12 mouse cellular contexts compared by ENCODE assay signal in the genomic region with DNA sequence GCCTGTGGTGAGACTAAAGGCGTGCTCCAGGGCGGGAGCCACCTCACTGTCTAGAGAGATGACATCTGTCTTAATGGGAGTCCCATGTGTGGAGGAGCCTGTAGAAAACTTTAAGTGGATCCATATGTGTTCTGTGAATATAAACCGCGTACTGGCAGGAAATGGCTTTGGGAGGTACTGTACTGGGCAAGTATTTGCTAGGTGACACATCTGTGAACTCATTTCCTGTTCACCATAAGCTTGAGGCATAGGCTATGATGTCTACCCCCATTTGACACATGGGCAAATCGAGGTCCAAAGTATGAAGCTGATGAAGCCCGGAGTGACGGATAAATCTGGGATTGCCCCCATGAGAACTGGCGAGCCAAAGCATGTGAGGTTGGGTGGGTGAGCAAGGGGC. TPM values are rescaled to one million over a fixed set of nuclear protein-coding genes. Genes with fewer than 3 reads are reported as not detected.
DNase-seq lines count a peak whose midpoint lies in the region; ATAC-seq and TF ChIP-seq lines count a peak whose summit lies in the region.
"Had no signal": no experiment of that assay in that cellular context is flagged by ENCODE, and none has a peak within 500 bp of the region (broad histone marks: within the 10 kb centered on the region; RNA-seq: fewer than 3 reads in every experiment).

No protein-coding gene starts in this region.

- H3K9ac ChIP-seq in heart, embryonic 15.5 days, result no peak overlapping the region
- no peak overlapping the region for H3K9ac ChIP-seq in embryonic facial prominence, embryonic 13.5 days

- no peak for DNase-seq in heart, adult 11 months
- DNase-seq in limb, embryonic 10.5 days (ENCODE audit: low spot score), result peak; percentile 35
- DNase-seq in adrenal gland, adult 8-10 months, result no peak
- no peak for DNase-seq in layer of hippocampus, adult 11-12 months (ENCODE audit: low spot score)
- DNase-seq: kidney, adult 11 months had no signal

- peak overlapping the region; percentile 53 for H3K4me3 ChIP-seq in heart, embryonic 15.5 days
- H3K4me3 ChIP-seq in C2C12 (ENCODE audit: insufficient read depth, poor library complexity, severe bottlenecking), result no peak overlapping the region
- peak overlapping the region; percentile 54 for H3K4me3 ChIP-seq in embryonic facial prominence, embryonic 13.5 days
- peak overlapping the region; percentile 59 for H3K4me3 ChIP-seq in limb, embryonic 10.5 days
- H3K4me3 ChIP-seq: erythroblast, embryonic 14.5 days had no signal

- peaks cover 6% of the 10 kb centered on the region; the same call in 1 of the 2 replicates for H3K9me3 ChIP-seq in heart, embryonic 15.5 days (replicated peaks)
- peaks cover 9% of the 10 kb centered on the region; the same call in 1 of the 2 replicates for H3K9me3 ChIP-seq in embryonic facial prominence, embryonic 13.5 days
- no peaks in the 10 kb centered on the region for H3K9me3 ChIP-seq in limb, embryonic 10.5 days (replicated peaks)

- WGBS in heart, embryonic 15.5 days, result 52% methylated on average over 8 of the region's 8 CpGs
- WGBS in embryonic facial prominence, embryonic 13.5 days, result 33% methylated on average over 8 of the region's 8 CpGs
- WGBS in limb, embryonic 10.5 days, result 41% methylated on average over 8 of the region's 8 CpGs

- peaks cover 77% of the 10 kb centered on the region for H3K27me3 ChIP-seq in heart, embryonic 15.5 days
- H3K27me3 ChIP-seq in C2C12 (ENCODE audit: control insufficient read depth, insufficient read depth, insufficient read length), result peaks cover 20% of the 10 kb centered on the region
- H3K27me3 ChIP-seq in embryonic facial prominence, embryonic 13.5 days, result peaks cover 80% of the 10 kb centered on the region
- peaks cover 81% of the 10 kb centered on the region for H3K27me3 ChIP-seq in limb, embryonic 10.5 days (ENCODE audit: low read depth, poor library complexity, severe bottlenecking)

- H3K27ac ChIP-seq in heart, embryonic 15.5 days, result no peak overlapping the region
- no peak overlapping the region for H3K27ac ChIP-seq in embryonic facial prominence, embryonic 13.5 days
- H3K27ac ChIP-seq in limb, embryonic 10.5 days, result no peak overlapping the region

- H3K4me2 ChIP-seq in heart, embryonic 15.5 days, result 0 out of 2 replicates have a peak overlapping the region, but pooled peaks have one; percentile 87
- H3K4me2 ChIP-seq in embryonic facial prominence, embryonic 13.5 days, result peak overlapping the region; percentile 88

- peaks cover 16% of the 10 kb centered on the region for H3K4me1 ChIP-seq in heart, embryonic 15.5 days (replicated peaks)
- peaks cover 24% of the 10 kb centered on the region for H3K4me1 ChIP-seq in embryonic facial prominence, embryonic 13.5 days
- H3K4me1 ChIP-seq in limb, embryonic 10.5 days, result peaks cover 23% of the 10 kb centered on the region

- no peaks in the 10 kb centered on the region for H3K36me3 ChIP-seq in heart, embryonic 15.5 days
- no peaks in the 10 kb centered on the region for H3K36me3 ChIP-seq in C2C12 (ENCODE audit: control insufficient read depth, insufficient read depth)
- no peaks in the 10 kb centered on the region for H3K36me3 ChIP-seq in embryonic facial prominence, embryonic 13.5 days
- H3K36me3 ChIP-seq in limb, embryonic 10.5 days, result no peaks in the 10 kb centered on the region

- H3K79me3 ChIP-seq in C2C12 (ENCODE audit: low read depth), result no peaks in the 10 kb centered on the region

- H3K79me2 ChIP-seq in C2C12 (ENCODE audit: control insufficient read depth, insufficient read depth), result no peaks in the 10 kb centered on the region

- H3ac ChIP-seq in C2C12 (ENCODE audit: control insufficient read depth, insufficient read length, low read depth), result no peak overlapping the region

- ATAC-seq in heart, embryonic 15.5 days (replicated peaks; ENCODE audit: insufficient number of reproducible peaks, insufficient read depth, low FRiP score, low read depth), result no peak
- no peak for ATAC-seq in embryonic facial prominence, embryonic 13.5 days (ENCODE audit: insufficient number of reproducible peaks, insufficient read depth, low FRiP score, low TSS enrichment, low read depth)
- ATAC-seq in monocyte, adult 5-6 weeks (replicated peaks; ENCODE audit: insufficient number of reproducible peaks, low FRiP score, low TSS enrichment, poor library complexity, severe bottlenecking), result no peak

- TF ChIP-seq CTCF in C2C12 (IDR thresholded peaks at IDR 0.05; ENCODE audit: control insufficient read depth, insufficient read depth, insufficient read length), result no peak

TF ChIP-seq in C2C12, 6 proteins besides CTCF, POLR2A, EP300 and RAD21:
- TF ChIP-seq MYOG (IDR thresholded peaks at IDR 0.05; ENCODE audit: control insufficient read depth, extremely low read depth, insufficient read length) (no peak), MAX (IDR thresholded peaks at IDR 0.05) (peak; percentile 8), FOSL1 (IDR thresholded peaks at IDR 0.05; ENCODE audit: insufficient read depth, low read length, poor library complexity, severe bottlenecking) (no peak), CEBPB (IDR thresholded peaks at IDR 0.05; ENCODE audit: low read depth) (no peak)
TF ChIP-seq in C2C12: peak in this region for 1.

RNA-seq across cellular contexts. Expression of a gene that starts 39.7 kb away (rescaled TPM):
- 0.11 and 0.39 TPM in 2 replicates for polyA plus RNA-seq in heart, embryonic 15.5 days (2015; fragmentation: Nextera tagmentation; extraction: Ambion mirVana)
- 0.25 TPM for polyA plus RNA-seq in C2C12 (2012; fragmentation: generic; extraction: Trizol)
- 0.56 and 0.73 TPM in 2 replicates for polyA plus RNA-seq in embryonic facial prominence, embryonic 13.5 days (2015; fragmentation: Nextera tagmentation; extraction: Ambion mirVana)
- 0.15 and 0.19 TPM in 2 replicates for polyA plus RNA-seq in limb, embryonic 10.5 days (2016; fragmentation: Nextera tagmentation; extraction: Ambion mirVana)
- total RNA-seq in adrenal gland, adult 8-10 months (2022), result 1 to 10 TPM; 3.0 to 8.0 (median 4.9) TPM
- total RNA-seq in monocyte, adult 5-6 weeks (2017), result not detected in 3 replicates
- total RNA-seq: liver, adult 2 months had no signal

RNA-seq across cellular contexts. Expression of a gene that starts 40.0 kb away (rescaled TPM):
- 51.4 and 67.5 TPM in 2 replicates for polyA plus RNA-seq in heart, embryonic 15.5 days (2015; fragmentation: Nextera tagmentation; extraction: Ambion mirVana)
- polyA plus RNA-seq in C2C12 (2012; fragmentation: generic; extraction: Trizol), result 78.4 TPM
- 46.1 and 52.9 TPM in 2 replicates for polyA plus RNA-seq in embryonic facial prominence, embryonic 13.5 days (2015; fragmentation: Nextera tagmentation; extraction: Ambion mirVana)
- 33.3 and 34.9 TPM in 2 replicates for polyA plus RNA-seq in limb, embryonic 10.5 days (2016; fragmentation: Nextera tagmentation; extraction: Ambion mirVana)
- 10 to 100 TPM; 33.7 to 49.5 (median 44.8) TPM for total RNA-seq in adrenal gland, adult 8-10 months (2022)
- total RNA-seq in monocyte, adult 5-6 weeks (2017), result 20.7 to 49.1 TPM (median 37.2 TPM) in 3 replicates

RNA-seq across cellular contexts. Expression of a gene that starts 50.6 kb away (rescaled TPM):
- polyA plus RNA-seq in heart, embryonic 15.5 days (2015; fragmentation: Nextera tagmentation; extraction: Ambion mirVana), result 0.34 TPM in 1 of 2 replicates, not detected in the other
- polyA plus RNA-seq in C2C12 (2012; fragmentation: generic; extraction: Trizol), result not detected
- not detected in 2 replicates for polyA plus RNA-seq in embryonic facial prominence, embryonic 13.5 days (2015; fragmentation: Nextera tagmentation; extraction: Ambion mirVana)
- not detected in 2 replicates for polyA plus RNA-seq in limb, embryonic 10.5 days (2016; fragmentation: Nextera tagmentation; extraction: Ambion mirVana)
- 1 to 10 TPM in 1 of 4 experiments, not detected in 3; 4.0 TPM for total RNA-seq in adrenal gland, adult 8-10 months (2022)
- not detected in 3 replicates for total RNA-seq in monocyte, adult 5-6 weeks (2017)
- total RNA-seq: liver, adult 2 months; MEL had no signal
- polyA plus RNA-seq: erythroblast, embryonic 14.5 days; liver, adult 2 months had no signal

RNA-seq across cellular contexts. Expression of a gene that starts 52.0 kb away (rescaled TPM):
- polyA plus RNA-seq in heart, embryonic 15.5 days (2015; fragmentation: Nextera tagmentation; extraction: Ambion mirVana), result 19.8 and 29.4 TPM in 2 replicates
- 27.6 TPM for polyA plus RNA-seq in C2C12 (2012; fragmentation: generic; extraction: Trizol)
- polyA plus RNA-seq in embryonic facial prominence, embryonic 13.5 days (2015; fragmentation: Nextera tagmentation; extraction: Ambion mirVana), result 61.5 and 70.6 TPM in 2 replicates
- 46.1 and 61.2 TPM in 2 replicates for polyA plus RNA-seq in limb, embryonic 10.5 days (2016; fragmentation: Nextera tagmentation; extraction: Ambion mirVana)
- 10 to 100 TPM; 19.4 to 41.1 (median 29.7) TPM for total RNA-seq in adrenal gland, adult 8-10 months (2022)
- total RNA-seq in monocyte, adult 5-6 weeks (2017), result 33.3 to 47.0 TPM (median 39.9 TPM) in 3 replicates
